Mouse (Mus musculus) hindbrain, embryonic 11.5 days (tissue): ENCODE data around the gene Prss23. TPM values are rescaled to one million over a fixed set of nuclear protein-coding genes. Genes with fewer than 3 reads are reported as not detected.

Source experiments
- ATAC-seq: fragments of 200-750 bp; cut with Nextera tagmentation; 2 replicates; pipeline ENCODE4 v1.8.0; 2017; ENCODE audit warnings: mild to moderate bottlenecking, moderate TSS enrichment, moderate library complexity; ENCODE audit not compliant: low FRiP score
- DNase-seq: peaks from one replicate; pipeline ENCODE4 v3.0.0-alpha.2; 2015; ENCODE audit warnings: low spot score
- H3K27ac ChIP-seq: fragments of 300-500 bp; sonication (generic); 2 replicates; pipeline ENCODE4 v1.5.1; 2014; ENCODE audit warnings: mild to moderate bottlenecking, low read depth, low read length
- H3K27me3 ChIP-seq: fragments of 300-500 bp; sonication (generic); 2 replicates; pipeline ENCODE4 v1.6.1; 2014; ENCODE audit warnings: mild to moderate bottlenecking, low read length, moderate library complexity, mixed read lengths; ENCODE audit not compliant: control insufficient read depth, insufficient read depth
- H3K36me3 ChIP-seq: fragments of 300-500 bp; sonication (generic); 2 replicates; pipeline ENCODE4 v1.6.1; 2014; ENCODE audit warnings: mild to moderate bottlenecking, low read length, moderate library complexity, mixed read lengths; ENCODE audit not compliant: control insufficient read depth, insufficient read depth
- H3K4me1 ChIP-seq: fragments of 300-500 bp; sonication (generic); replicated peaks from 2 replicates; pipeline ENCODE4 v1.6.1; 2014; ENCODE audit warnings: low read length, mixed read lengths; ENCODE audit not compliant: control insufficient read depth, insufficient read depth
- H3K4me2 ChIP-seq: fragments of 300-500 bp; sonication (generic); replicated peaks from 2 replicates; pipeline ENCODE4 v1.6.1; 2014; ENCODE audit warnings: mild to moderate bottlenecking, low read depth, low read length
- H3K4me3 ChIP-seq: fragments of 300-500 bp; sonication (generic); 2 replicates; pipeline ENCODE4 v1.5.1; 2014; ENCODE audit warnings: low read depth, low read length
- H3K9ac ChIP-seq: fragments of 300-500 bp; sonication (generic); 2 replicates; pipeline ENCODE4 v1.6.1; 2014; ENCODE audit warnings: low read depth, low read length
- H3K9me3 ChIP-seq: fragments of 300-500 bp; sonication (generic); 2 replicates; pipeline ENCODE4 v1.6.1; 2016; ENCODE audit warnings: low read length; ENCODE audit not compliant: control insufficient read depth
- WGBS: fragments of 180-500 bp; shearing (Covaris S2); extraction: QIAGEN DNeasy Blood & Tissue Kit; methylation state at CpG from one replicate; pipeline ENCODE4 v1.1.7; 2014; 5-methylcytosine and 5-hydroxymethylcytosine counted together
- polyA plus RNA-seq: library from polyadenylated mRNA; unstranded; fragments of >200 nt; fragmentation: Nextera tagmentation; extraction: Ambion mirVana; gene quantifications from 2 replicates; pipeline ENCODE4 v1.2.1, GENCODE M21; 2014

Prss23 gene
- polyA plus RNA-seq, 1 experiment from 2014 or later: 22.1 TPM

DNA sequence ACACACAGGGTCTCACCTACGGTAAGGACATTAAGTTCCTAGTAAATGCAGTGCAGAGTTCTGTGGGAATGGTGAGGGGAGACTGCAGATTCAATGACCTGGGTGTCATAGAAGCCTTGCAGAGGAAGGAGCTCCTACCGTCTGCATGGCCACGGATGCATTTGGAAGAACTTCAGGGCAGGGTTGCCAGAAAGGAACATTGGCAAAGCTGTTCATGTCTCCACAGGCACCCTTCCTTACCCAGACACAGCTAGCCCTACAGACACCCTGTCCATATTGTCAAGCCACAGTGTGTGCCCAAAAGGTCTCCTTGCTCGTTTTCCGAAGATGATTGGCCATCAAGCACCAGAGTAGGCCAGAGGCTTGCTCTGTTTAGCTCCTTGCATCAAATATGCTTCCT, 30.1 kb upstream of the Prss23 start:
- ATAC-seq (no peak), DNase-seq (no peak)
- no peaks in the 10 kb centered on the region for H3K27me3 ChIP-seq
- no peak overlapping the region for H3K4me2 ChIP-seq
- H3K4me1 ChIP-seq: no peaks in the 10 kb centered on the region
- H3K9me3 ChIP-seq: no peaks in the 10 kb centered on the region
- 92% methylated on average over 5 of the region's 5 CpGs for WGBS
- no peak overlapping the region for H3K9ac ChIP-seq
- no peaks in the 10 kb centered on the region for H3K36me3 ChIP-seq
- H3K4me3 ChIP-seq: no peak overlapping the region
- no peak overlapping the region for H3K27ac ChIP-seq

DNA sequence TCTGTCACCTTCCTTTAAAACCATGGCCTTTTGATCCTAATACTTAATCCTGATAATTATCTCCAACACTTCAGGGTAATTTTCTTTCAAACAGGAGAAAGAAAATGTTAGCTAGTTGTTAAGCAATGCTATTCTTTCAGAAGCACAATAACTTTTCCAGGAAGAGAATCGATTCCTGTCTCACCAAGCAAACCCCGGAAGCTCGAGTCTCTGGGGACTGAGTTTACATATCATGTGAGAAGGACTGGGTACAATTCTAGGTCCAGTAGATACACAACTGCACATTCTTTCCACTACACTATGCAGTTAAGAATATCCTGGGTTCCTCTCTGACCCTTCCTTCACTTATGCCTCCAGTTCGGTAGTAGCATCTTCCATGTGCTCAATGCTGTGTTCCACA, 29.7 kb upstream of the Prss23 start:
- DNase-seq (no peak), ATAC-seq (no peak)
- no peaks in the 10 kb centered on the region for H3K27me3 ChIP-seq
- 76% methylated on average over 4 of the region's 4 CpGs for whole genome bisulfite sequencing
- H3K27ac ChIP-seq: no peak overlapping the region
- H3K36me3 ChIP-seq: no peaks in the 10 kb centered on the region
- no peaks in the 10 kb centered on the region for H3K4me1 ChIP-seq
- no peaks in the 10 kb centered on the region for H3K9me3 ChIP-seq
- no peak overlapping the region for H3K4me3 ChIP-seq
- H3K9ac ChIP-seq: no peak overlapping the region
- no peak overlapping the region for H3K4me2 ChIP-seq

DNA sequence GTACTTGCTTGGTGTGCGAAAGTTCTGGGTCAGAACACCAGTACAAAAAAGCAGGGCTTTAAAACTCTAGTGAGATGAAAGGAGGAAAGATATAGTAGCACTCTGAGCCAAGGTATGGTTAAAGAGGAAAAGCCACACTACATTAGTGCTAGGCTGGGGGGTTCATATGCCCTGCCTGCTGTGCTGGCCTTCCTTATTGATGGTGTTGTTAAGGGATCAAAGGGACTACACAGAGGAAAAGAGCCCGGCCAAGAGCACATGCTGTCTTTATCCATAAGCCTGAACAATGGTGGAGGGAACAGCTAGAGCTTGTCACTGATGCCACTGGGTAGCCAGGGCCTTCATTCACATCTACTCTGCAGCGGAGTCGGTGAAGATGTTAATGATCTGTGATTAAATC, 28.2 kb upstream of the Prss23 start:
- no peaks in the 10 kb centered on the region for H3K9me3 ChIP-seq
- no peaks in the 10 kb centered on the region for H3K27me3 ChIP-seq
- ATAC-seq (0 out of 2 replicates have a peak, but pooled peaks have one; percentile 27), DNase-seq (peak; percentile 3)
- no peak overlapping the region for H3K4me3 ChIP-seq
- no peak overlapping the region for H3K4me2 ChIP-seq
- H3K4me1 ChIP-seq: no peaks in the 10 kb centered on the region
- H3K9ac ChIP-seq: no peak overlapping the region
- H3K36me3 ChIP-seq: no peaks in the 10 kb centered on the region
- 36% methylated on average over 4 of the region's 4 CpGs for WGBS
- H3K27ac ChIP-seq: no peak overlapping the region

DNA sequence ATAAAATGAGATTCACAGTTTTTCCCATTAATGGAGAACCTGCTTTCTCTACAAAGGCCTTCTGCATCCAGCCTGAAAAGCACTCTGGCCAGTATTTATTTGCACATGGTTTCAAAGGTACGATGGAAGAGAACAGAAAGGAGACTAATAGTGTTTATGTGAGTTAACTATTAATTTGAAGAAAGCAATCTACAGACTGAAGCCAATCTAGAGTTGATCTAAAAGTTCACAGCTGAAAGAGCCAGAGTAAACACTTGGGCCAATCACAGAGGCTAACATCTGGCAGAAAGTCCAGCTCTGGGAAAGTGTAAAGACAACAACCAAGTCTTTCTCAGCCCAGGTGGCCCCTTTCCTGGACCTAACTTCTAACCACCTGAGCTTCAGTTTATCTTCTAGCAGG, 27.1 kb upstream of the Prss23 start:
- Histone ChIP-seq H3K4me2 (no peak overlapping the region), H3K4me1 (no peaks in the 10 kb centered on the region), H3K9ac (no peak overlapping the region), H3K36me3 (no peaks in the 10 kb centered on the region), H3K4me3 (no peak overlapping the region), H3K27me3 (no peaks in the 10 kb centered on the region), H3K27ac (no peak overlapping the region), H3K9me3 (no peaks in the 10 kb centered on the region)
- DNase-seq (no peak), ATAC-seq (no peak)
- WGBS: 78% methylated on average over 1 of the region's 1 CpGs

DNA sequence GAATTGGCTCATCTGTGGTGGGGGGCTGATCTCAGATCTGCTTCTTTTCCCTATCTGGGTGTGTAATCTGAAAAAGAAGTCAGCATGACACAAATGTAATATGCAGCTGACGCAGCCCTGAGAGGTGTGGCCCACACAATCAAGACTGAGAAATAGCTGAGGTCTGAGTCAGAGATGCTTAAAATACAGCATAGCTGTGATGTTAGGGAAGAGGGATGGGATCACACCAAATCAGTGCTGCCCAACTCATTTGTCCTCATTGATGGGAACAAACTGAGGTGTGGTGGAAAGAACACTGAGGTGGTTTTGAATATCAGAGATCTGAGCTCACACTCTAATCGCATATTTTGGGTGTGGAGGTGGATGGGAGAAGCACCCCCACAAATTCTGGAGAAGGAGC, 14.0 kb upstream of the Prss23 start:
- H3K4me3 ChIP-seq: no peak overlapping the region
- no peak for DNase-seq
- ATAC-seq: no peak
- no peaks in the 10 kb centered on the region for H3K27me3 ChIP-seq
- WGBS: 88% methylated on average over 2 of the region's 2 CpGs
- no peak overlapping the region for H3K9ac ChIP-seq
- no peak overlapping the region for H3K27ac ChIP-seq
- H3K36me3 ChIP-seq: no peaks in the 10 kb centered on the region
- H3K4me2 ChIP-seq: no peak overlapping the region
- H3K9me3 ChIP-seq: no peaks in the 10 kb centered on the region
- no peaks in the 10 kb centered on the region for H3K4me1 ChIP-seq

DNA sequence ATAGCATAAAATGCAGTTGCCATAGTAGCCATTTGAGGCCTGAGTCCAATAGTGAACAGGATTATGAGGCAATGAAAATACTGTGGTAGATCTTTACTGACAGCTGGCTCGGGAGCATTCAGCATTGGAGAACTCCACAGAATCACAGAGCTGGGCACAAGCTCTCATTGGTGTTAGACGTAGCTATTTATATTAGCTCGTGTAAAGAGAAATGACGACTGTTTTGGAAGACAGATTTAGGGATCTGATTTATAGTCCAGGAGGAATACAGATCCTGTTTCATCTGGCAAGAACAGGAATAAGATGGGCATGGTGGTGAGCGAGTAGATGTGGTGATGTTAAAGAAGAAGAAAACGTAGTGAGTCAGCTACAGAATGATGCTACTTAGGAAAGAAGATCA, 12.4 kb upstream of the Prss23 start:
- H3K9ac ChIP-seq: no peak overlapping the region
- H3K9me3 ChIP-seq: no peaks in the 10 kb centered on the region
- ATAC-seq (no peak), DNase-seq (no peak)
- H3K36me3 ChIP-seq: no peaks in the 10 kb centered on the region
- H3K4me2 ChIP-seq: no peak overlapping the region
- no peaks in the 10 kb centered on the region for H3K27me3 ChIP-seq
- no peak overlapping the region for H3K4me3 ChIP-seq
- no peaks in the 10 kb centered on the region for H3K4me1 ChIP-seq
- 86% methylated on average over 6 of the region's 6 CpGs for WGBS
- no peak overlapping the region for H3K27ac ChIP-seq

DNA sequence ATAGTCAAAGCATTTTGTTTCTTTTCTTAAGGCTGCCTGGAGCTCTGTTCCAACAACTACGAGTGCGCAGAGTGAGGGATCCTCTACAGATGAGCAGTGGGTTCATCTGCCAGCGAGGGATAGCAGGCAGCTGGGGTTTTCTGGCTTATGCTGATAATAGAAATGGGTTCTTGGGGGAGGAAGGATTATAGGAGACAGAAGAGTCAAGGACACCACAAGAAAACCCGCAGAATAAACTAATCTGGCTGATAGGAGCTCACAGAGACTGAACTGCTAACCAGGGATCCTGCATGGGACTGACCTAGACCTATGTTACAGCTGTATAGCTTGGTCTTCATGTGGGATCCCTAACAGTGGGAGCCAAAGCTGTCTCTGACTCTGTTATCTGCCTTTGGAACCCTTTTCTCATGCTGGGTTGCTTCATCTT, 456 bp upstream of the Prss23 start:
- no peaks in the 10 kb centered on the region for H3K27me3 ChIP-seq
- no peak for ATAC-seq

DNA sequence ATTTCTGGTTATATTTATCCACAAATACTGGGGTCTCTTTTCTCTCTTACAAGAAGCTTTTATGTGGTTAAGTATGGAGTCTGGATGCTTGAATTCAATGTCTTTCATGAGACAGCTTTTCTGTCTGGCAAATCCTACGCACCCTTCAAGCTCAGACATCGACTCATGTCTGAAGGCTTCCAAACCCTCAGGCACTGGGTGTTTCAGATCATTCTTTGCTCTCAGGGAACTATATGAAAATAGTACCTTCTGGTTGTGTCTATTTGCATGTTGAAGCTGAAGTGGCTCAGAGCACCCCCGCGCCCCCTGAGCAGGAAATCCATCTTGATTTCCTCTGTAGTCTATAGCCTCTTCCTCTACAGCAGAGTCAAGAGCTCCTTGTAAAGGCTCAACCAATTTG, 3.2 kb downstream of the Prss23 start:
- Histone ChIP-seq H3K36me3 (no peaks in the 10 kb centered on the region), H3K4me3 (no peak overlapping the region), H3K4me2 (no peak overlapping the region), H3K27ac (no peak overlapping the region), H3K4me1 (no peaks in the 10 kb centered on the region), H3K9me3 (no peaks in the 10 kb centered on the region), H3K9ac (no peak overlapping the region), H3K27me3 (no peaks in the 10 kb centered on the region)
- ATAC-seq: no peak
- 90% methylated on average over 4 of the region's 4 CpGs for WGBS
- DNase-seq: no peak

More for the DNA sequence above, 456 bp upstream of the Prss23 start:
- Histone ChIP-seq H3K9me3 (no peaks in the 10 kb centered on the region), H3K36me3 (no peaks in the 10 kb centered on the region), H3K4me1 (no peaks in the 10 kb centered on the region), H3K4me2 (no peak overlapping the region), H3K27ac (no peak overlapping the region), H3K4me3 (no peak overlapping the region), H3K9ac (no peak overlapping the region)
- DNase-seq: no peak
- 89% methylated on average over 4 of the region's 4 CpGs for WGBS

DNA sequence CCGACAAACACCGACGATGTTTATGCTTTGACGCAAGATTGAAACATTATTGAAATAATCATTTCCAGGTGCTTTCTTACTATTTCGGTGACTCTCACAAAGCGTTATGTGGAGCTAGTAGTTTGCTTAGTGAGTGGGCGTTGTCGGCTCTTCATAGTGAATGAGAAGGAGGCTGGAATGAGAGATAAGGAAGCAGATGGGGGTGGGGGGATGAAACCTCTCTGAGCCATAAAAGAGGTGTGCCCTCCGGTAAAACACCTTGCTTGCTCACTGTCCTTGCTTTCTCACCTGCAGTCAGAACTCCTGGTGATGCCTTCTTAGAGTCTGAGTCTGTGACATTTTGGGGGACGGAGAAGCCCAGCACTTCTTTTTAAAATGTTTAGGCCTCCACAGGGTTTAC, 4.8 kb downstream of the Prss23 start:
- Histone ChIP-seq H3K9ac (no peak overlapping the region), H3K27ac (no peak overlapping the region), H3K27me3 (no peaks in the 10 kb centered on the region), H3K36me3 (no peaks in the 10 kb centered on the region), H3K4me2 (no peak overlapping the region), H3K4me3 (no peak overlapping the region), H3K9me3 (no peaks in the 10 kb centered on the region), H3K4me1 (no peaks in the 10 kb centered on the region)
- 78% methylated on average over 10 of the region's 10 CpGs for WGBS
- DNase-seq (no peak), ATAC-seq (no peak)
